Mouse (Mus musculus): ENCODE data around the gene Hoxd4. TPM values are rescaled to one million over a fixed set of nuclear protein-coding genes. Genes with fewer than 3 reads are reported as not detected.

The Hoxd4 gene
- polyA plus RNA-seq, 1 experiment from 2014 or later: 0.92 TPM

DNA sequence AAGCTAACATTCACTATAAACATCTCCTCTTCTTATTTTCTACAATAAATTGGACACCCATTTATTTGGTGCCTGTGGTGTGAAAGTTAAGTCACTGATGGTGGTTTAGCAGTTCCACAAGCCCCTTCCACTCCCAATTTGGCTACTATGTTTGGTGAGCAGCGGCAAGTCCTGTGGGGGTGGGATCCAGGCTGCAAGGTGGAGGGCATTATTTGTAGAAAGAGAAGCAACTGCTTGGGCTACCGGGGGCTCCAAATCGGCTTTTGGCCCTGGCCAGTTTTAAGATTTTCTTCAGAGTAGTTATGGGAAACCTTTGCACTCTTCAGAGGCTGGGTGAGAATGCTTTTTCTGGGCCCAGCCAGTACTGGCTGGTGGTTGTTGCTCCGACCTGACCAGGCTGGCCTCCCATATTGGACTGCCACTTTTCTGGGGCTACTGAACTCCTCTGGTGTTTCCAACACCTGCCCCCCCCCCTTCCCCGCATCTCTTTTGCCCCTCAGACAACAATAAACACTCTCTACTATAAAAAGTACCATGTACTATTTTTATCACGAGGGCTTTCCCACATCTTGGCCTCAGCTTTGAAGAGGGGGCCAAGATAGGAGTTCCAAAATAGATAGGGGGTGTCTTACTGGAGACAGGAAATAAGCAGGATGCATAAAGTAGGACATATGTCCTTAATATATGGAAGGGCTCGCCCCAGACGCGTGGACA is 20.2 kb downstream of the Hoxd4 start:
- no peaks in the 10 kb centered on the region for H3K9me3 ChIP-seq
- ATAC-seq (ENCODE audit: insufficient read depth, low FRiP score, low read depth): no peak
- no peak overlapping the region for H3K9ac ChIP-seq
- no peak overlapping the region for H3K27ac ChIP-seq
- peaks cover 11% of the 10 kb centered on the region for H3K4me1 ChIP-seq
- H3K4me2 ChIP-seq: no peak overlapping the region
- no peak overlapping the region for H3K4me3 ChIP-seq (replicated peaks)
- no peaks in the 10 kb centered on the region for H3K36me3 ChIP-seq
- WGBS: 18% methylated on average over 9 of the region's 9 CpGs
- peaks cover 86% of the 10 kb centered on the region for H3K27me3 ChIP-seq (replicated peaks)

DNA sequence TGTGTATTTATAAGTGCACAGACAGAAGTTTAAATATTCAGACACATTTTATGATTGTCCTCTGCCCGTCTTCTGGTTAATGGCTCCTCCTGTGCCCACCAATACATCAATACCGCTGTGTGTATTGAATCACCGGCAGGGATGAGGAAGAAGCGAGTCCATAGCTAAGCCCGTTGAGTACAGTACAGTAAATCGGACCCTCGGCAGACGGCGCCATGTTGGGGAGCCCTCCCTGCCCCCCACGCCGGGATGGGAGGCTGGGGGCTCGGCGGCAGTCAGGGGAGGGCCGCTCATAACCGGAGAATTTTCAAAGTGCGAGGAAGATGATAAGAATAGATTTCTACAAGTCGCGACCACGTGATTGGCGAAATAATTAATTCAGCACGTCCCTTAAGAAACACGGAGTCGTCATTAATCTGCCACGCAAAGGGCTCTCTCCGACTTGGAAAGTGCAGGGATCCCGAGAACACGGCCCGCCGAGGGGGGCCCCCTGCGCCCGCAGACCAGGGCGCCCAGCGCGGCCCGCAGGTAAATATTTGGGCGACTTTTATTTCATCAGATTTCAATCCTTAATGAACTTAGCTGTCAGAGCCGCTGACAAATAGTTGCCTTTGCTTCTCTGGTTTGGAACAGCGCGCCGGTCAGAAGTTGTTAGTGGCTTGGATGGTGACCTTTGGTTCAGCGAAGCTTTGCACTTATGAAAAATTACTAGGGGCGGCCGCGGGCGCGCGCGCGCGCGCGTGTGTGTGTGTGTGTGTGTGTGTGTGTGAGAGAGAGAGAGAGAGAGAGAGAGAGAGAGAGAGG is 21.0 kb downstream of the Hoxd4 start:
- no peaks in the 10 kb centered on the region for H3K36me3 ChIP-seq
- ATAC-seq (ENCODE audit: insufficient read depth, low FRiP score, low read depth): no peak
- H3K27ac ChIP-seq: no peak overlapping the region
- H3K4me1 ChIP-seq: 0 out of 2 replicates have a peak, but pooled peaks cover 6% of the 10 kb centered on the region
- H3K9ac ChIP-seq: no peak overlapping the region
- H3K9me3 ChIP-seq: no peaks in the 10 kb centered on the region
- peak overlapping the region; percentile 23 for H3K4me3 ChIP-seq (replicated peaks)
- H3K27me3 ChIP-seq (replicated peaks): peaks cover 86% of the 10 kb centered on the region
- peak overlapping the region; percentile 38; the same call in 1 of the 2 replicates for H3K4me2 ChIP-seq
- 2% methylated on average over 52 of the region's 52 CpGs for WGBS

DNA sequence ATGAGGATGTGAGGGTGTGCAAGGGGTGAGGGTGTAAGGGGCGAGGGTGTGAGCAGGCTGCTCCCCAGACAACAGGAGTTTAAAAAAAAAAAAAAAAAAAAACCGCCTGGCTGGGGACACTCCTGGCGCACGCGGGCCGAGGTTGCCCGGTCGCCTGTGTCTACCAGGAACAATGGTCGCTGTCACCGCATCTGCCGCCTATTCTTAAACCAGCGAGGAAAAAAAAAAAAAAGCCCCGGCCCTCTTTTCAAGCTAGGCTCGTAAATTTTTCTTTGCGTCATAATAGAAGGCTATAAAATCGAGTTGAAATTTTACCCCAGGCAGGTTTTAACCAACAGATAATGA is 21.6 kb downstream of the Hoxd4 start:
- Histone ChIP-seq H3K9ac (no peak overlapping the region), H3K4me3 (replicated peaks) (no peak overlapping the region), H3K27me3 (replicated peaks) (peaks cover 86% of the 10 kb centered on the region), H3K36me3 (no peaks in the 10 kb centered on the region), H3K4me2 (peak overlapping the region; percentile 38; the same call in 1 of the 2 replicates), H3K4me1 (0 out of 2 replicates have a peak, but pooled peaks cover 6% of the 10 kb centered on the region), H3K27ac (no peak overlapping the region), H3K9me3 (no peaks in the 10 kb centered on the region)
- 6% methylated on average over 16 of the region's 16 CpGs for WGBS
- no peak for ATAC-seq (ENCODE audit: insufficient read depth, low FRiP score, low read depth)

DNA sequence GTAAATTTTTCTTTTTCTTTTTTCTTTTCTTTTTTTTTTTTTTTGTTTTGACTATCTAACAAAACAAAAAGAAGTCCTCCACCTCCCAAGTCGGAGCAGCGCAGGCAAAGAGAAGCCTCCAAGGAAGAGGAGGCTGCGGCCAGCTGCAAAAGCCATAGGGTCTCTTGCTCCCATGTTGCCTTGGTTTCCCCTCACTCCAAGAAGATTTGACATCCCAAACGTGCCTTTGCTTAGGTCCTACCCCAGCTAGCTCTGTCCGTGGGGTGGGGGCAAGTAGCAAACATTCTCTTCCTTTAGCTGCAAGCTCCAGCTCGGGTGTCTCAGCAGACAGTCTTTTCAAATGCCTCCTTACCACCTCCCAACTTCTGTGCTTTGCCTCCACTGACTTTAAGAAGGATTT is 22.0 kb downstream of the Hoxd4 start:
- H3K36me3 ChIP-seq: no peaks in the 10 kb centered on the region
- H3K27me3 ChIP-seq (replicated peaks): peaks cover 86% of the 10 kb centered on the region
- H3K4me3 ChIP-seq (replicated peaks): no peak overlapping the region
- no peak for ATAC-seq (ENCODE audit: insufficient read depth, low FRiP score, low read depth)
- 0 out of 2 replicates have a peak, but pooled peaks cover 6% of the 10 kb centered on the region for H3K4me1 ChIP-seq
- no peak overlapping the region for H3K4me2 ChIP-seq
- WGBS: 9% methylated on average over 6 of the region's 6 CpGs
- no peak overlapping the region for H3K9ac ChIP-seq
- H3K9me3 ChIP-seq: no peaks in the 10 kb centered on the region
- H3K27ac ChIP-seq: no peak overlapping the region

DNA sequence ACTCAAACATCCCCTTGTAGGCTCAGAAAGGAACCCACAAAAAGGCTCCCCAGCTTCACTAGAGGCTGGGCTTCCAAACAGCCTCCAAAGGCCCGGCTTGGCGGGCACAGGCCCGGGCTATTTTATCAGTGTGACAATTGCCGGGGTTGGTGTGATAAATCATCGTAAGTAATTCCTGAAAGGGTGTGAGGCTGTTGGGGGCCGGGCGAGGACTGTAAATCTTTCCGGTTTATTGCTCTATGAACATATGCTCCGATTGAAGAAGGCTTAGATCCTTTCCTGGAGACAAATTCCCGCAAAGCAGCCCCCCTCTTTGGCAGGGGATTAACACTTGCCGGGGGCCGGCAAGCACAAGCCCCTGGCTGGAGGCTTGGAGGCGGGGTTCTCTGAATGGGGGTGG is 22.7 kb downstream of the Hoxd4 start:
- WGBS: 7% methylated on average over 13 of the region's 13 CpGs
- H3K27me3 ChIP-seq (replicated peaks): peaks cover 89% of the 10 kb centered on the region
- no peak overlapping the region for H3K9ac ChIP-seq
- no peak overlapping the region for H3K4me2 ChIP-seq
- no peaks in the 10 kb centered on the region for H3K9me3 ChIP-seq
- H3K36me3 ChIP-seq: no peaks in the 10 kb centered on the region
- ATAC-seq (ENCODE audit: insufficient read depth, low FRiP score, low read depth): no peak
- 0 out of 2 replicates have a peak, but pooled peaks cover 6% of the 10 kb centered on the region for H3K4me1 ChIP-seq
- H3K4me3 ChIP-seq (replicated peaks): no peak overlapping the region
- no peak overlapping the region for H3K27ac ChIP-seq

DNA sequence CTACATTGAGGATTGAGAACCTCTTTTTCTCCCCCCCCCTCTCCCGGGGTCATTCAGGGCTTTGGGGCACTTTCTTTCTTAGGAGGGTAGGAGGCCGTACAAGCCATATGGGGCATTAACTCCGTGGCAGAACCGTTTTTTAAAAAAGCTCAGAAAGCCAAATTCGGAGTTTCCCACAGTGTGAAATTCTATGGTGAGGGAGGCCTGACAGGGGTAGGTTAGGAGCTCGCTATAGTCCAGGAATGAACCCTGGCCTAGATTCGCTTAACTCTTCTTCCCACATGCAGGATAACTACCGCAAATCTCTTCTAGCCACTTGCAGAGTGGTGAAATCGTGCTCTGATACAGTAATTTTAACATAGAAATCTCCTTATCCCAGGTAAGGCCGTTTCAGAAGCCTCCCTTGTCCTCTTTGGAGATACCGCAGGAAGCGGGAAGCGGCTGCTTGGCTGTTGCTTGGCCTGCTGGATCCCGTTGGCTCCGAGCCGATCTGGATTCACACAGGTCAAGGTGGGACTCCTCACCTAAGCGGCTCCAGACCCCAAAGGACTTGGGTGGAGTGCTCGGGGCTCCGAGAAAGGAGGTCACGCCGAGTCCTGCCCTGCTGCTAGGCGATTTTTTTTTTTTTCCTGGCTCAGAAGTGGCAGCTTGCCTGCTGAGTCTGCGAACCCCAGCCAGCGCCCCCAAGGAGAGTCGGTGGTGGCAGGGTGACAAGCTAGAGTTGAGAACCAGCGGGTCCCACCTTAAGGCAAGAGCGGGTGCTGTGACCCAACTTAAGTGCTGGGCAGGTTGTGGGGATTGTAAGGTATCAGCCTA is 23.5 kb downstream of the Hoxd4 start:
- Histone ChIP-seq H3K27ac (no peak overlapping the region), H3K27me3 (replicated peaks) (peaks cover 93% of the 10 kb centered on the region), H3K4me1 (0 out of 2 replicates have a peak, but pooled peaks cover 6% of the 10 kb centered on the region), H3K4me3 (replicated peaks) (peak overlapping the region; percentile 23; the same call in 1 of the 2 replicates), H3K9me3 (no peaks in the 10 kb centered on the region), H3K9ac (no peak overlapping the region), H3K4me2 (no peak overlapping the region), H3K36me3 (no peaks in the 10 kb centered on the region)
- ATAC-seq (ENCODE audit: insufficient read depth, low FRiP score, low read depth): no peak
- 10% methylated on average over 27 of the region's 27 CpGs for WGBS

DNA sequence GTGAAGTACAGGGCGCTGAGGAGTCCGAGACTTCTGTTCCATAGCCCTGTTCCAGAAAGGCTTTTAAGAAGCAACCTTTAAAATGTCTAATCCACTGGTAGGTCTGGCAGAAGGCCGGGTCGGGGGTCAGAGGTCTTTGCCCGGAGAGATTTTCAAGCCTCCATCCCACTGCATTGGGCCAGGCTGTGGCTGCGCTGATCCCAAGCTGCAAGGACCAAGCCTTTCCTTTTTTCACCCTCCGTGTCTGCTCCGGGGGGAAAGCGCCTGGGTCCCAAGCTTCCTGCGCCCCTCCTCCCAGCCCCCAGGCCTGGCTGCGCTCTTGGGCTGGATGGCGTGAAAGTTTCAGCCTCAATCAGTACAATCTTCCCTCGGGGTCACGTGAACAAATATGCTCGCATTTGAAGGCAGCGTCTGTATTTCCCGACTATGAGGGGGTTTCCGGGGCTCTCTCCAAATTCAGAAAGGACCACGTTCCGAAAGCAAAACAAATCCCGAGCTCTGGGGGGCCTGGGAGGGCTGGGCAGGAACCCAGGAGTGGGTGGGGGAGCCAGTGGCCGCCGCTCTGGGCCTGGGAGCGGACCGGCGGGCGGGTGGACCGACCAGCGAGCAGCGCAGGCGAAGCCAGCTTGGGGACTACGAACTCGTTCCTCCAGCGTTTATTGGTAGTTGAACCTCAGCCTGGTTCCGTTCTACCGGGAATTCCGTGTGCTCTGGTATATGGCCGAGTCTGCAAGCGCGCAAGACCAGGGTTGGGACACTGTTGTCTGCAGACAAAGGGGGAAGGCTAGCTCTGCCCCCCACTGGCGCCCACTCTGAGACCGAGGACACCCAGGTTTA is 24.3 kb downstream of the Hoxd4 start:
- H3K9me3 ChIP-seq: no peaks in the 10 kb centered on the region
- no peaks in the 10 kb centered on the region for H3K36me3 ChIP-seq
- no peak for ATAC-seq (ENCODE audit: insufficient read depth, low FRiP score, low read depth)
- H3K4me1 ChIP-seq: 0 out of 2 replicates have a peak, but pooled peaks cover 6% of the 10 kb centered on the region
- 4% methylated on average over 42 of the region's 42 CpGs for WGBS
- no peak overlapping the region for H3K9ac ChIP-seq
- H3K27ac ChIP-seq: no peak overlapping the region
- peak overlapping the region; percentile 23 for H3K4me3 ChIP-seq (replicated peaks)
- H3K4me2 ChIP-seq: peak overlapping the region; percentile 36
- peaks cover 91% of the 10 kb centered on the region for H3K27me3 ChIP-seq (replicated peaks)

DNA sequence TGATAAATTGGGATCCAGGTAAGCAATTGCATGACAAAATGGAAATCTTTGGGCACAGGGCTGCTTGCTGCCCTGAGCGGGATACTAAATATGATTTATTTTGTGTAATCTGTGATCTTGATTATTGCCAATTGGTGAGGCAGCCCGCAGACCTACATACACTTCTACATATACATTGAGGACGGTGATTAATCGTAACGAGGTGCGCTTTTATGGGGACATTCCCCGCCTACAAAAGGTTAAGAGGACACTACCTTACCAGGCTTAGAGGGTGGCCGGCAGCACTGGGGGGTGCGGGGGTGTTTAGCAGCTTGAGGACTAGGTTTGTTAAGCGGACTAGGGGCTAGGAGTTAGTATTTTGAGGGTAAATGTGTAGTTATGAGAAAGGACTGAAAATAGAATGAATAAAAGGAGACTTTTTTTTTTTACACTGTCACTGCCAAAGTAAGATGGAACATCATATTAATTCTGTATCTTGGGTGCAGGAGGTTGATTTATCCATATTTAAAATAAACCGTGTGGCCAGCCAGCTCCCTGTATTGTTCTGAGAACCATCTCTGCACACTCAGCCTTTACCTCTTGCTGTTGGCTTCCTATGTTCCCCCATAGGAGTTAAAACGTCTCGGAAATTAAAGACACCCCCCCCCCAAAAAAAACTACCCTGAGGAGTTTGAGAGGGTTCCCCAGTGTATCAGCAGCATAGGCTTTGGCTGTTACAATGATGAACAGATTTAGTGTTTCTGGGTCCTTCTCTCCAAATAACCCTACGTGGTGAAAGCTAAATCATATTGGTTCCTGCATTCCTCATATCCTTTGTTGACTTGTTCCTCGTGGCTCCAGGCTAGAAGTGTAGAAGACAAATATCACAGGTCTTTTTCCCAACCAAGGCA is 25.2 kb downstream of the Hoxd4 start:
- WGBS: 6% methylated on average over 15 of the region's 15 CpGs
- Histone ChIP-seq H3K4me2 (peak overlapping the region; percentile 36; the same call in 1 of the 2 replicates), H3K27me3 (replicated peaks) (peaks cover 91% of the 10 kb centered on the region), H3K4me3 (replicated peaks) (peak overlapping the region; percentile 23), H3K27ac (no peak overlapping the region), H3K36me3 (no peaks in the 10 kb centered on the region), H3K9me3 (no peaks in the 10 kb centered on the region), H3K9ac (no peak overlapping the region), H3K4me1 (0 out of 2 replicates have a peak, but pooled peaks cover 6% of the 10 kb centered on the region)
- ATAC-seq (ENCODE audit: insufficient read depth, low FRiP score, low read depth): no peak

DNA sequence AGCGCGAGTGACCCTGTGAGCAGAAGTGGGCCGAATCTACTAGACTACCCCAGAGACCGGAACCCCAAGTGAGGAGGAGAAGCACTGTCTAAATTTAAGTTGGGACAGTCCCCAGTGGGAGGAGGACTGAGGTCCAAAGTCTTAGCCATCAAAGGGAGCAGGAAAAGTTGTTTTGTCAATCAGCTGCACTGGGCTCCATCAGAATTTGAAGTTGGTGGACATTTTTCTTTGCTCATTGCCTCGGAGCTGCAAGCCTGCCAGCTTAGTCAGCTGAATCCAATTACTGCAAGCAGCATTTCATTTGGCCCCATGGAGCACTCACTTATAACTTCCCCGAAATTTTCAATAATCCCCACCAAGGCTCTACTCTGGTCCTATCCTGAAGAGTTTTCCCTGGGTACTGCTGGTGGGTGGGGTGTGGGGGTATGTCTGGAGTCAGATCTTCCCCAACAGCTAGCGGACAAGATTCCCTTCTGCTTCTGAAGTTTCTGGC is 25.9 kb downstream of the Hoxd4 start:
- Histone ChIP-seq H3K4me1 (0 out of 2 replicates have a peak, but pooled peaks cover 6% of the 10 kb centered on the region), H3K27me3 (replicated peaks) (peaks cover 91% of the 10 kb centered on the region), H3K27ac (no peak overlapping the region), H3K36me3 (no peaks in the 10 kb centered on the region), H3K4me2 (no peak overlapping the region), H3K4me3 (replicated peaks) (0 out of 2 replicates have a peak overlapping the region, but pooled peaks have one; percentile 0), H3K9ac (no peak overlapping the region), H3K9me3 (no peaks in the 10 kb centered on the region)
- no peak for ATAC-seq (ENCODE audit: insufficient read depth, low FRiP score, low read depth)
- 16% methylated on average over 7 of the region's 7 CpGs for WGBS

Measured in stomach, embryonic 15.5 days (tissue).